Mouse (Mus musculus) NIH3T3 (cell line): ENCODE results near the gene Scaf8.
"Not testable (repeated sequence)": the region's sequence is repeated elsewhere in the genome, so short reads cannot be mapped to it uniquely, and the experiment has no call there.

Experiments used
- DNase-seq: peaks from one replicate; pipeline ENCODE4 v3.0.0-alpha.2; 2012; ENCODE audit warnings: low read depth

The Scaf8 gene

DNA sequence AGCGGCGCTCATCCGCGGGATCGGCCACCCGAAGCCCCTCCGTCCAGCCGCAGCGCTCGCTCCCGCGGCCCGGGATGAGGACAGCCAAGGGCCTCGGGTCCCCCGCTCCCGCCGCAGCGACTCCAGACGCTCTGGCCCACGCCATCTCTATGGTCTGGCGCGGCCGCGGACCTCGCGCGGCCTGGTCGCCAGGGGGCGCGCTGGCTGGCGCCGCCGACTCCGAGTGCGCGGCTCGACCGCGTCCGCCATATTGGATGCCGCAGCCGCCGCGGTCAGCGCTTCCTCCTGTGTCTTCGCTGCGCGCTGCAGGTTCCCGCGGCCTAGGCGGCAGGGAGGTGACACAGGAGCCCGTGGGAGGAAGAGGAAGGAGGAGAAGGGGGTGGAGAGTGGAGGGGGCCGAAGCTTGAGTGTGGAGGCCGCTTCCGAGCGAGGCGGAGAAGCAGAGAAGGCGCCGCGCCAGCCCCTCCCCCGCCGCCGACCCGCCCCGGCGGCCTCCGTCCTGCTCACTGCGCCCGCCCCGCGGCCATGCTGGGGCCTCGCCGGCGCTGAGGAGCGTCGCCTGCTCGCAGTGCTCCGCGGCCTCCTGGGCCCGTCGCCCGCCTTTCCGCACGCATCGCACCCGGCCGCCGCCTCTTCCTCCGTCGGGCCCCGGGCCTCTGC, at the start of gene Scaf8:
Gene Scaf8 (plus strand): TSS at position 253 of the 660 bp plus-strand sequence.
- peak; percentile 96 for DNase-seq

DNA sequence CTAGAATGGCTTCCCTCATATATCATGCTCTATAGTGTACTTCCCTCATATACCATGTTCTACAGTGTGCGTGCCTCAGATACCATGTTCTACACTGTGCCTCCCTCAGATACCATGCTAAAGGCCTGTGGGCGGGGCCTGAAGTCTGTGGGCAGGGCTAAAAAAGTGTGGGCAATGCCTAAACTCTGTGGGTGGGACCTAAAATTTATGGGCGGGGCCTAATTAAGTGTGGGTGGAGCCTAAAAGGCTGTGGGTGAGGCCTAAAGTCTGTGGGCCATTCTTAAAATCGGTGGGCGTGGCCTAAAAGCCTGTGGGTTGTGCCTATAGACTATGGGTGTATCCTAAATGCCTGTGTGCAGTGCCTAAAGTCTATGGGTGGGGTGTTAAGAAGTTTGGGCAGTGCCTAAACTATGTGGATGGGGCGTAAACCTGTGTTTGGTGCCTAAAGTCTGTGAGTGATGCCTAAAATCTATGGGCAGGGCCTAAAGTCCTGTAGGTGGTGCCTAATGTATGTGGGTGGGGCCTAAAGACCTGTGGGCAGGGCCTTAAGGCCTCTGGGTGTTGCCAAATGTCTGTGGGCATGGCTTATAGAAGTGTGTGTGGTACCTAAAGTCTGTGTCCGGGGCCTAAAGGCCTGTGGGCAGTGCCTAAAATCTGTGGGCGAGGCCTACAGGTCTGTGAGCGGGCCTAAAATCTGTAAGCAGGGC, 39.5 kb upstream of the Scaf8 start:
- no peak for DNase-seq

GRCm38 (mm10) chr17:3075873-3076245, 38.9 kb upstream of the Scaf8 start:
- no peak for DNase-seq

DNA sequence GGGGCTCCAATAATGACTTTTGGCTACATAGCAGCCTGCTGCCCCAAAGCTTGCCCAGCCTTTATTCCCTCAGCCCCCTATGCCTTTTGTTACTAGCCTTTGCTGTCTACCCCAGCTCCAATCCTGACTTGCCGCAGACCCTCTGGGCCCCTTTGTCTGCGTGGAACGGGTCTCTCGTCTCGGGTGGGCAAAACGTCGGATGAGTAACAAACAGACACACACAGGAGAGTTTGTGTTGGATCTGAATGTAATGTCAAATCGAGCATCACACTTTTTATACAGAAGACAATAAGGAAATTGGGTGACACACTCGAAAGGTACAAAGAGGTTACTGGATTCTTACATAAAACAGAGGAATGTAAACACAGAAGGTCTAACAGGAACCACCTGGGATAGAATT, 36.8 kb upstream of the Scaf8 start:
- DNase-seq = not testable (repeated sequence)

GRCm38 (mm10) chr17:3080587-3081349, 34.0 kb upstream of the Scaf8 start:
- not testable (repeated sequence) for DNase-seq

GRCm38 (mm10) chr17:3081512-3082100, 33.2 kb upstream of the Scaf8 start:
- DNase-seq = not testable (repeated sequence)

DNA sequence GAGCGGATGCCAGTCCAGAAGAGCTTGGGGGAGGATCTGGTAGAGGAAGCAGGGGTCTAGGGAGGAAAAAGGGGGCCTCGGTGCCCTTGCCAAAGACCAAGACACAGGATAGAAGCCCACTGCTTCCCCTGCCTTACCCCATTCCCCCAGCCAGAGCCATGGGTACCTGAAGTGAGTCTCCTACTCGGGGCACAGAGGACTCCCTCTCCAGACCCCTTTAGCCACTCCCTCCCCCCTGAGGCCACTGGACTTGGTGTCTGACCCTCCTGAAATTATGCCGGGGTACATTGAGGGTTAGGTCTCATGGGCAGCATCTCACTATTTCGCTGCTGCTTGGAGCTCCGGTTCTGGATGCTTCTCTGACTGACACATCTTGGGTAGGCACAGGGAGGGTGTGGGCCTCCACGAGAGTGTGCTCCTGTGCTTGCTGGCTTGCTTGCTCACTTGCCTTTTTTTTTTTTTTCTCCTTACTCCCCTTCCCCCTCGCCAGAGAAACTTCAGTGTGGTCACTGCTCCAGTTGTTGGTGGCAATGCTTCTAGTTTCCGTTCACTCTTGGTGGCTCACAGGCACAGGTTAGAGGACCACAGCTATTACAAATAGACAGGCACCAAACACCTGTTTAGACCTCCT, 32.5 kb upstream of the Scaf8 start:
- peak; percentile 61 for DNase-seq

GRCm38 (mm10) chr17:3082756-3083749, 31.7 kb upstream of the Scaf8 start:
- peak; percentile 76 for DNase-seq

GRCm38 (mm10) chr17:3083886-3084550, 30.8 kb upstream of the Scaf8 start:
- peak; percentile 98 for DNase-seq

- peak; percentile 89 for DNase-seq
These were observed 30.2 kb upstream of the Scaf8 start for GRCm38 (mm10) chr17:3084551-3084930.

- peak; percentile 23 for DNase-seq
These were observed 29.6 kb upstream of the Scaf8 start for GRCm38 (mm10) chr17:3085152-3085551.

DNA sequence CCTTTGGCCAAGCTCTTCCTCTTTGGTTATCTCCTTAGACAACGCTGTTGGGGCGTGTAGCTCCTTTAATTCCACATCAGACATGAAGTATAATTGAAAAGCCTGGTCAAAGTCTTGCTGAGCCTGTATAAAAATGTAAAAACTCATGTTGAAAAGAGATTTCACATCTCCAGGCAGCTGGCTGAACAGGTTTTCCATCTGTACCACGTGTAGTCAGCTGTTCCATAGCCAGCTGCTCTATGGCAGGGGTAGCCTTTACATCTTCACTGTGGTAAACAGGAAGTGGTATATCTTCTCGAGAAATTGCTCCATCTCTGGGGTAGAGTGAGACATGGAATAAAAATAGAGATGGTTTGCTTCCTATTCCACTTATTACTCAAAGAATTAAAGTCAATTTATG, 22.1 kb upstream of the Scaf8 start:
- DNase-seq = no peak

DNA sequence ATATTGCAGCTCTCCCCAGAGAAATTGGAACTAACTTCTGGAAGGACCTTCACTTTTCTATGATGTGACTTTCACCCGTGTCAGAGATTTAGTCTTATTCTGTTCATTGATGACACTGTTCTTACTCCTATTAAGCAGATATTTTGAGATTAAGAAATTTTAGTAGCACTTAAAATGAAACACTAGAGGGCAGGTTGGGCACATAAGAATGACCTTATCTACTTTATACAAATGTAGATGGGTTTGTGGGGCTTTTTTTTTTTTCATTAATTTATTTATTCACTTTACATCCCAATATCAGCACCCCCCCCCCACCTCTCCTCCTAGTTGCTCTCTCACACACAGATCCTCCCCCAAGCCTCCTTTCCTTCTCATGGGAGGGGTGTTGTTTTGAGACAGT, 15.5 kb upstream of the Scaf8 start:
- peak; percentile 20 for DNase-seq

DNA sequence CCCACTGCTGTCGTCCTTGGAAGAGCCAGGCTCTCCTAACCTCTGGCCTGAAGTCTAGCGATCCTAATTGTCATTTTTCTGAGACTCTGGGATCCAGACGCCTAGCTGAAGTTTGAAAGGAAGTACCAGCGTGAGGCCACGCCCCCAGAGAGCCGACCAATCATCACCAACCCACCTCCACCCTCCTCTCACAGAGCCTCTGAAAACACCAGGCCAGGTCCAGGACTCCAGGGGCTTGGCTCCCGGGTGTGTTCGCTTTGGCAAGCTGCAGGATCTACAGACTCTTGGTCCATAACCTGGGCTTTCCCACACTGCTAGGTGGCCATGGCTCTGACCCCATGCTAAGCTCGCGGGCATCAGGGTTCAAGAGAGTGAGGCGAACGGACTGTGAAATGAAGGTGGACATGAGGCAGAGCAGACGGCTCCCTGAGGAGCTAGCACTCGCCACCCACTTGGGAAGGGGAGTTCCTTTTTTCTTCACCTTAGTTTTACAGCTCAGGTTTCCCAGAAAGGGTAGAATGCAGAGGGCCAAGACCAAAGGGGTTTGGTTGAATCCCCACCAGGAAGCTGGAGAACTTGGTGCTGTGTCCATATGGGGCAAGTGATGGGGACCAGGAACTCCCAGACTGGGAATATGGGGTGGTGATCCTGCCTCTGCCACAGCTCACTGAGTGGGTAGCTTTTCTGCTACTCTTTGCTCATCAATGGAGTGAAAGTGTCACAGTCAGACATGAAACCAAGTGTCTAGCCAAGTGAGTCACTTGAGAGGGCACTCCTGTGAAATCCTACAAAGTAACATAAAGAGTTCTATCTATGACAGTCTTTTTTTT, 12.2 kb upstream of the Scaf8 start:
- DNase-seq = peak; percentile 61

GRCm38 (mm10) chr17:3104154-3104931, 10.4 kb upstream of the Scaf8 start:
- DNase-seq = peak; percentile 46

DNA sequence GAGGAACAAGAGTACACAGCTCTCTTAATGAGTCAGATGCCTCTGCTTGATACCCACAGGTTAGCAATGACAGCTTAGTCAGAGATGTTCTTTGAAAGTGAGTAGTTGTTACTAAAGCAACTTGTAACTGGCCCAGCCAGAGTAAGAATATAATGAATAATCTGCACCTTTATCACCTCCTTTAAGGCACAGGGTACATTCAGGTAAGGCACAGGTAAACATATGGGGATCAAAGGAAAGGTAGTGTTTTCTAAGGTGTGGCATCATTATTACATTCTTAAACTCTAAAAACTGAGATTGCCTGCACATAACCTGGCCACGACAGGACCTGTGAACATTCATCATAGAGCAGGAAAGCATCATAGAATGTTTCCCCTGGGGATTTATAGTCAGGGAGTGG, 9.8 kb upstream of the Scaf8 start:
- DNase-seq = no peak

GRCm38 (mm10) chr17:3113737-3114357, 925 bp upstream of the Scaf8 start:
- peak; percentile 56 for DNase-seq

- no peak for DNase-seq
These were observed 433 bp upstream of the Scaf8 start for GRCm38 (mm10) chr17:3114358-3114719.
